Mouse (Mus musculus) limb, embryonic 14.5 days (tissue): Measurements from ENCODE around the gene Smg5. TPM values are rescaled to one million over a fixed set of nuclear protein-coding genes. Genes with fewer than 3 reads are reported as not detected.

ENCODE experiments used
- ATAC-seq: fragments of 200-750 bp; cut with Nextera tagmentation; 2 replicates; pipeline ENCODE4 v1.8.0; 2017; ENCODE audit warnings: low read depth, moderate number of reproducible peaks, moderate TSS enrichment; ENCODE audit not compliant: low FRiP score
- DNase-seq: peaks from one replicate; pipeline ENCODE4 v3.0.0-alpha.2; 2015; ENCODE audit warnings: low spot score
- H3K27ac ChIP-seq: fragments of 300-500 bp; sonication (generic); replicated peaks from 2 replicates; pipeline ENCODE4 v1.5.1; 2014; ENCODE audit warnings: low read depth, mild to moderate bottlenecking, low read length, moderate library complexity, mixed read lengths
- H3K27me3 ChIP-seq: fragments of 300-500 bp; sonication (generic); 2 replicates; pipeline ENCODE4 v1.6.1; 2014; ENCODE audit warnings: low read length, mixed read lengths; ENCODE audit not compliant: control insufficient read depth, insufficient read depth
- H3K36me3 ChIP-seq: fragments of 300-500 bp; sonication (generic); 2 replicates; pipeline ENCODE4 v1.6.1; 2014; ENCODE audit warnings: mild to moderate bottlenecking, low read length, moderate library complexity, mixed read lengths; ENCODE audit not compliant: control insufficient read depth, insufficient read depth
- H3K4me1 ChIP-seq: fragments of 300-500 bp; sonication (generic); 2 replicates; pipeline ENCODE4 v1.6.1; 2014; ENCODE audit warnings: antibody characterized with exemption, low read length, mixed read lengths; ENCODE audit not compliant: control insufficient read depth, insufficient read depth
- H3K4me2 ChIP-seq: fragments of 300-500 bp; sonication (generic); replicated peaks from 2 replicates; pipeline ENCODE4 v1.6.1; 2014; ENCODE audit warnings: low read depth, mild to moderate bottlenecking, low read length, moderate library complexity; ENCODE audit not compliant: severe bottlenecking
- H3K4me3 ChIP-seq: fragments of 300-500 bp; sonication (generic); replicated peaks from 2 replicates; pipeline ENCODE4 v1.5.1; 2014; ENCODE audit warnings: low read length
- H3K9ac ChIP-seq: fragments of 300-500 bp; sonication (generic); 2 replicates; pipeline ENCODE4 v1.6.1; 2014; ENCODE audit warnings: mild to moderate bottlenecking, low read depth, low read length, moderate library complexity; ENCODE audit not compliant: severe bottlenecking
- H3K9me3 ChIP-seq: fragments of 300-500 bp; sonication (generic); 2 replicates; pipeline ENCODE4 v1.6.1; 2016; ENCODE audit warnings: low read length; ENCODE audit not compliant: control insufficient read depth
- POLR2A ChIP-seq: fragments of 200-500 bp; IDR thresholded peaks from 2 replicates; pipeline ENCODE4 v1.8.0; 2012; ENCODE audit warnings: inconsistent platforms, mild to moderate bottlenecking, moderate library complexity, borderline replicate concordance; ENCODE audit not compliant: insufficient read depth, insufficient read length; ENCODE audit errors: extremely low read depth
- WGBS: fragments of 180-500 bp; shearing (Covaris S2); extraction: QIAGEN DNeasy Blood & Tissue Kit; methylation state at CpG from one replicate; pipeline ENCODE4 v1.1.7; 2014; 5-methylcytosine and 5-hydroxymethylcytosine counted together
- polyA plus RNA-seq, 2 experiments: library from polyadenylated mRNA; depleted of rRNA in 1 of 2; stranded (reverse) in 1 of 2; unstranded in 1 of 2; fragments of >200 nt; fragmentation: Nextera tagmentation in 1 of 2; extraction: Ambion mirVana in 1 of 2; gene quantifications; 2 replicates each; pipeline versions ENCODE4 v1.2.1 to v1.2.3; 2012 to 2014

Gene Smg5
- polyA plus RNA-seq, 2 experiments = 33.8 to 83.3 TPM

DNA sequence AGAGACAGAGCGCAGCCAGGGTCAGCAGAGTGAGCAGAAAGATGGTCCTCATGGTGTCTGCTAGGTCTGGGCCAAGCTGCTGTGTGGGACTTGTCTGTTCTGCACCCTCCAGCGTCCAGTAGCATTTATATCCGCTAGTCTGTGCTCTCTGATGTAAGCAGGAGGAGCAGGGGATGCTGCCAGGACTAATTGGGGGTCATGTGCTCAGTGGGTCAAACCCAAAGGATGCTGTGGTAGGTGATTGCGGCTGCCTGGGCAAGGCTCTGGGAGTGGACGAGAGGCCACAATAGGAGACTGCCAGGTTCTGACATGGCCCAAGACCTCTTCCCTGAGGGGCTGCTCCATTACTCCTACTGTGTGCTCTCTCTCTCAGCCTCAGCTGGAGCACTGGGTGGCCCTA is 48.3 kb downstream of the Smg5 start, which contains the start of gene Bglap:
TSS of gene Bglap (minus strand) at position 101 of the 400 bp plus-strand sequence.
- Histone ChIP-seq H3K9ac (no peak within 1 kb of the TSS), H3K27ac (no peak within 1 kb of the TSS), H3K9me3 (no peaks in the 10 kb centered on the region), H3K4me3 (no peak within 1 kb of the TSS), H3K36me3 (no peaks in the 10 kb centered on the region), H3K4me2 (no peak within 1 kb of the TSS), H3K27me3 (no peaks in the 10 kb centered on the region), H3K4me1 (no peaks in the 10 kb centered on the region)
- TF ChIP-seq POLR2A = no peak
- DNase-seq (no peak), ATAC-seq (no peak)
- WGBS = 60% methylated on average over 5 of the region's 5 CpGs

DNA sequence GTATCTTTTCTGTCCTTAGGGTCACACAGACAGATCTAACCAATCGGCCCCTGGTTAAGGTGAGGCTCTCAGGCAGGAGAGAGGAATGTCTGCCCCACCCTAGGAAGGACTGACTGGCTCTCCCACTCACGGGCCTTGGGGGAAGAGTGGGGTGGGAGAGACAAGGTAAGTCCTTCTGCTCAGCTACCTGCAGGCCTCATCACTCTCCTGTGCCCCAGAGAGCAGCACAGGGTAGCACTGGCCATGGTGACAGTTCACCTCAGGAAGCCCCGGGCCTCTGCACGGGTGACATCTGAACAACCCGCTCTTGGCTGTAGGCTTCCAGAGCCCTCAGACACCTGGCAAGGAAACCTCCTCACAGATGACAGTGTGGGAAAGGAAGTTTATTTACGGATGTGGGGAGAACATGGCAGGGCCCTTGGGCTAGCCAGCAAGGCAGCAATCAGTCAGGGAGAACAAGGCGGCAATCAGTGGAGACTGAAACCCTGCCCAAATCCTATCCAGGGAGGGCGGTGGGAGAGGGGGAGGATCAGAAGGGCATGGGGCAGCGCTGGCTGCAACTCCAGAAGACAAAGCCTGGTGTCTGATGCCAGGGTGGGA is 57.8 kb downstream of the Smg5 start:
- Histone ChIP-seq H3K4me3 (no peak overlapping the region), H3K27me3 (no peaks in the 10 kb centered on the region), H3K27ac (no peak overlapping the region), H3K4me2 (no peak overlapping the region), H3K4me1 (no peaks in the 10 kb centered on the region), H3K36me3 (peaks cover 18% of the 10 kb centered on the region), H3K9me3 (no peaks in the 10 kb centered on the region), H3K9ac (no peak overlapping the region)
- ATAC-seq (no peak), DNase-seq (no peak)
- no peak for TF ChIP-seq POLR2A
- WGBS = 90% methylated on average over 9 of the region's 9 CpGs

DNA sequence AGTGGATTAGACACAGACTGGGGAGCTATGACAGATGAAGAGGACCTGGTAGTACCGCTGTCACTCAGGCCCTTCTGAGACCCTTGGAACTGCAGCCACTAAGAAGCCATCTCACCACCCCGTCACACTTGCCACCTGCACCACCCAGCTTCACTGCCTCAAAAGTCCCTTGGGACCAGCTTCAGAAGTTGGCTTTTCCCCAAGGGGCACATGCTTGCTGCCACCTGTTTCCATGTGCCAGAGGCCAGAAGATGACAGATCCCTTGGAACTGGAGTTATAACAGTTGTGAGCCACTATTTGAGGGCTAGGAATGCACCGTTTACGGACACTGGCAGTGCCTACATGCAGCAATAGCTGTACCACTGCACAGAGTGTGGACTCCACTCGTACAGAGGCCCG is 59.2 kb downstream of the Smg5 start:
- Histone ChIP-seq H3K27ac (no peak overlapping the region), H3K27me3 (no peaks in the 10 kb centered on the region), H3K4me2 (no peak overlapping the region), H3K36me3 (peaks cover 26% of the 10 kb centered on the region), H3K4me1 (no peaks in the 10 kb centered on the region), H3K9ac (no peak overlapping the region), H3K9me3 (no peaks in the 10 kb centered on the region), H3K4me3 (no peak overlapping the region)
- DNase-seq (no peak), ATAC-seq (no peak)
- TF ChIP-seq POLR2A = no peak
- 94% methylated on average over 6 of the region's 6 CpGs for WGBS

DNA sequence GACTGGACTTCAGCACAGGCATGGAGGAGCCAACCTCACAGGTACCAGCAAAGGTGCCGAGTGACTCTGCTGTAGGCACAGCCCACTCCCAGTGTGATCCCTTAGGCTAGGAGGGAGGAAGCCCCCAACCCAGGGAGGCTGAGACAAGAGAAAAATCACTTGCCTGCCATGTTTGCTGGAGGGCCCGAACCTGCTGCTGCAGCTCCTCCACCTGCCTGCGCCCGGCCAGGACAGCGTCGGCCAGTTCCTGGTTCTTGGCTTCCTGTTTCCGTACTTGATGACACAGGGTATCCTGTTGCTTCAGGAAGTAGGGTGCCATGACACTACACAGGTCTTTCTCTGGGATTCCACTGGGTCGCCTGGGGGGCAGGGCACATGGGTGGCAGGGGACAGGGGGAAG is 59.7 kb downstream of the Smg5 start:
- no peaks in the 10 kb centered on the region for H3K4me1 ChIP-seq
- H3K4me2 ChIP-seq = no peak overlapping the region
- no peak overlapping the region for H3K9ac ChIP-seq
- DNase-seq (no peak), ATAC-seq (no peak)
- TF ChIP-seq POLR2A = no peak
- H3K9me3 ChIP-seq = no peaks in the 10 kb centered on the region
- H3K36me3 ChIP-seq = peaks cover 26% of the 10 kb centered on the region
- WGBS = 98% methylated on average over 8 of the region's 8 CpGs
- no peaks in the 10 kb centered on the region for H3K27me3 ChIP-seq
- no peak overlapping the region for H3K4me3 ChIP-seq
- H3K27ac ChIP-seq = no peak overlapping the region

DNA sequence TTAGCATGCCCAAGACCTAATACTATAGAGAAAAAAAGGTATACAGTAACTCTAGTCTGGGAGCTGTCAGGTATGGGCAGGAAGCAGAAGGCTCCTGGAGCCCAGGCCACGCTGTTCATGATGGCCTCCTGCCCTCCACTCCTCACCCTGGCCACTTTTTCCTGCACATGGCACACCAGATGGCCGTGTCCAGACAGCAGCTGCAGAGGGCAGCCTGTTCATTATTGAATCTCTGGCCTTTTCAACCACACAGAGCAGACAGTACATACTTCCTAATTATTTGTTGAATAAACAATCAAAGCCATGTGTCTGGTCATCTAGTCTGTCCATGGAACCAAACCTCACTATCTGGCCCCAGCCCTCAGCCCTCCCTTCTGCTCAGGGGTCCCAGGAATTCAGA is 62.6 kb downstream of the Smg5 start:
- ATAC-seq = no peak
- no peak overlapping the region for H3K27ac ChIP-seq
- 66% methylated on average over 2 of the region's 2 CpGs for WGBS
- no peak for DNase-seq
- H3K4me1 ChIP-seq = no peaks in the 10 kb centered on the region
- no peak overlapping the region for H3K9ac ChIP-seq
- peaks cover 38% of the 10 kb centered on the region for H3K36me3 ChIP-seq
- no peaks in the 10 kb centered on the region for H3K27me3 ChIP-seq
- no peak overlapping the region for H3K4me3 ChIP-seq
- TF ChIP-seq POLR2A = no peak
- no peak overlapping the region for H3K4me2 ChIP-seq
- no peaks in the 10 kb centered on the region for H3K9me3 ChIP-seq

DNA sequence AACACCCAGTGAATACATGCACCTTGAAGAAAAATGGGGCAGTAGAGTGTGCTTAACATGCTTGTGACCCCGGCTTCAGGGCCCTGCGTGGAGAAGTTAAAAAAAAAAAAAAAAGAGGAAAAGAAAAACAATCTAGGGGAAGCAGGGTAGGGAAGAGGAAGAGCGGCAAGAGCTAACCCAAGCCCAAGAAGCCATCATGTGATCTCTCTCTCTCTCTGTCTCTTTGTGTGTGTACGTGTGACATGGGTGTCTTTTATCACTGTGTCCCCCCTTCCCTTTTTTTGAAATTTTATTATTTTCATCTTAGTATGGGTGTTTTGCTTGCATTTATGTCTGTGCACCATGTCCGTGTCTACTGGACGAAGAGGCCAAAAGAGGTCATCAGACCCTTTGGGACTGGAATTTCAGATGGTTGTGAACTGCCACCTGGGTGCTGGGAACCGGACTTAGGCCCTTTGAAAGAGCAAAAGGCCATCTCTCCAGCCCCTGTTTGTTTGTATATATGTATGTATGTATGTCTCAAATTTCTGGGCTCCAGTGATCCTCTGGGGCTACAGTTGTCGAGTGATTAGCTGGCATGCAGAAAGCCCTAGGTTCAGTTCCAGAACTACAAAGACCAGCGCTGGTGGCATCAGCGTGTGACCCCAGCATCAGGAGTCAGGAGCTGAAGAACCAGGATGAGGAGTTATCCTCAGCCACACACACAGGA is 67.6 kb downstream of the Smg5 start:
- no peak overlapping the region for H3K27ac ChIP-seq
- 0 out of 2 replicates have a peak, but pooled peaks cover 3% of the 10 kb centered on the region for H3K4me1 ChIP-seq
- no peak for DNase-seq
- H3K9ac ChIP-seq = no peak overlapping the region
- H3K9me3 ChIP-seq = no peaks in the 10 kb centered on the region
- no peak overlapping the region for H3K4me3 ChIP-seq
- no peak for ATAC-seq
- TF ChIP-seq POLR2A = no peak
- peaks cover 22% of the 10 kb centered on the region for H3K36me3 ChIP-seq
- WGBS = 90% methylated on average over 10 of the region's 10 CpGs
- no peak overlapping the region for H3K4me2 ChIP-seq
- no peaks in the 10 kb centered on the region for H3K27me3 ChIP-seq
